Mouse (Mus musculus) effector memory CD4-positive, alpha-beta T cell, adult 5 months (primary cell): ENCODE results near the gene Pnpt1. TPM values are rescaled to one million over a fixed set of nuclear protein-coding genes. Genes with fewer than 3 reads are reported as not detected.

Source experiments
- polyA plus RNA-seq: library from polyadenylated mRNA; unstranded; fragments of 100-300 nt; shearing (Covaris generic); gene quantifications from one replicate; pipeline ENCODE4 v1.2.1, GENCODE M21; 2017

Gene Pnpt1
- 31.2 TPM for polyA plus RNA-seq

GRCm38 (mm10) chr11:29130385-29131355 is at the start of gene Pnpt1:
TSS of gene Pnpt1 (plus strand) at chr11:29130744.

GRCm38 (mm10) chr11:29172563-29173124 is 42.1 kb downstream of the Pnpt1 start, which contains the start of gene Ppp4r3b:
TSS of gene Ppp4r3b (plus strand) at chr11:29172890.

Other genes starting within 250 kb of the Pnpt1 start
- 130 TPM for gene Ppp4r3b, start 42.1 kb downstream of the Pnpt1 start, polyA plus RNA-seq
- 24.1 TPM for gene Cfap36, start 116.7 kb downstream of the Pnpt1 start, polyA plus RNA-seq
- 1.5 TPM for gene Ccdc88a, start 242.9 kb downstream of the Pnpt1 start, polyA plus RNA-seq